Mouse (Mus musculus) heart, postnatal 0 days (tissue): ENCODE results near the gene Nat10. TPM values are rescaled to one million over a fixed set of nuclear protein-coding genes. Genes with fewer than 3 reads are reported as not detected.

ENCODE experiments used
- ATAC-seq: fragments of 200-750 bp; cut with Nextera tagmentation; 2 replicates; pipeline ENCODE4 v1.8.0; 2017; ENCODE audit warnings: low read depth, moderate number of reproducible peaks, moderate library complexity; ENCODE audit not compliant: insufficient read depth
- DNase-seq: peaks from one replicate; pipeline ENCODE4 v3.0.0-alpha.2; 2016; ENCODE audit warnings: low spot score
- H3K27ac ChIP-seq: fragments of 300-500 bp; sonication (generic); 2 replicates; pipeline ENCODE4 v1.5.1; 2014; ENCODE audit warnings: low read depth, mild to moderate bottlenecking
- H3K27me3 ChIP-seq: fragments of 300-500 bp; sonication (generic); 2 replicates; pipeline ENCODE4 v1.6.1; 2014; ENCODE audit warnings: low read length, mixed read lengths; ENCODE audit not compliant: control insufficient read depth, insufficient read depth
- H3K36me3 ChIP-seq: fragments of 300-500 bp; sonication (generic); replicated peaks from 2 replicates; pipeline ENCODE4 v1.6.1; 2014; ENCODE audit warnings: low read length, mixed read lengths; ENCODE audit not compliant: control insufficient read depth, insufficient read depth
- H3K4me1 ChIP-seq: fragments of 300-500 bp; sonication (generic); 2 replicates; pipeline ENCODE4 v1.6.1; 2014; ENCODE audit warnings: antibody characterized with exemption; ENCODE audit not compliant: control insufficient read depth, insufficient read depth
- H3K4me2 ChIP-seq: fragments of 300-500 bp; sonication (generic); 2 replicates; pipeline ENCODE4 v1.6.1; 2014; ENCODE audit warnings: low read depth, mild to moderate bottlenecking, low read length, moderate library complexity
- H3K4me3 ChIP-seq: fragments of 300-500 bp; sonication (generic); 2 replicates; pipeline ENCODE4 v1.5.1; 2014; ENCODE audit warnings: low read depth, low read length
- H3K9ac ChIP-seq: fragments of 300-500 bp; sonication (generic); replicated peaks from 2 replicates; pipeline ENCODE4 v1.6.1; 2014; ENCODE audit warnings: low read depth, low read length, mixed read lengths
- H3K9me3 ChIP-seq: fragments of 300-500 bp; sonication (generic); replicated peaks from 2 replicates; pipeline ENCODE4 v1.6.1; 2016; ENCODE audit warnings: low read length; ENCODE audit not compliant: control insufficient read depth
- CTCF ChIP-seq: IDR thresholded peaks from 2 replicates; pipeline ENCODE4 v1.5.1; 2016; ENCODE audit warnings: antibody characterized with exemption, control low read depth, low read depth
- EP300 ChIP-seq: IDR thresholded peaks from 2 replicates; pipeline ENCODE4 v1.6.1; 2016; ENCODE audit warnings: antibody characterized with exemption, low read depth
- WGBS: fragments of 180-500 bp; shearing (Covaris S2); extraction: QIAGEN DNeasy Blood & Tissue Kit; methylation state at CpG from one replicate; pipeline ENCODE4 v1.1.7; 2014; 5-methylcytosine and 5-hydroxymethylcytosine counted together
- polyA plus RNA-seq: library from polyadenylated mRNA; unstranded; fragments of >200 nt; fragmentation: Nextera tagmentation; extraction: Ambion mirVana; gene quantifications from 2 replicates; pipeline ENCODE4 v1.2.1, GENCODE M21; 2015
- total RNA-seq: library from RNA; depleted of rRNA; stranded (reverse); fragments of >200 nt; gene quantifications from 2 replicates; pipeline ENCODE4 v1.2.3, GENCODE M21; 2014; ENCODE audit warnings: low replicate concordance

Gene Nat10
- total and polyA plus RNA-seq, 2 experiments from 2014 or later = 7.8 to 25.6 TPM

GRCm38 (mm10) chr2:103755458-103756085, 5.5 kb downstream of the Nat10 start:
- TF ChIP-seq EP300 = no peak
- no peak for TF ChIP-seq CTCF
- ATAC-seq (no peak), DNase-seq (no peak)
- H3K4me3 ChIP-seq = no peak overlapping the region
- WGBS = 72% methylated on average over 9 of the region's 9 CpGs
- no peak overlapping the region for H3K9ac ChIP-seq
- H3K4me2 ChIP-seq = no peak overlapping the region
- H3K36me3 ChIP-seq = peaks cover 42% of the 10 kb centered on the region
- H3K27ac ChIP-seq = no peak overlapping the region
- H3K9me3 ChIP-seq = no peaks in the 10 kb centered on the region
- no peaks in the 10 kb centered on the region for H3K27me3 ChIP-seq
- H3K4me1 ChIP-seq = no peaks in the 10 kb centered on the region

GRCm38 (mm10) chr2:103754614-103755013, 6.5 kb downstream of the Nat10 start:
- Histone ChIP-seq H3K4me2 (no peak overlapping the region), H3K9ac (no peak overlapping the region), H3K4me3 (no peak overlapping the region), H3K4me1 (no peaks in the 10 kb centered on the region), H3K27ac (no peak overlapping the region), H3K36me3 (peaks cover 52% of the 10 kb centered on the region), H3K9me3 (no peaks in the 10 kb centered on the region), H3K27me3 (no peaks in the 10 kb centered on the region)
- no peak for ATAC-seq
- DNase-seq = no peak
- 80% methylated on average over 3 of the region's 3 CpGs for WGBS
- TF ChIP-seq EP300 (no peak), CTCF (no peak)

GRCm38 (mm10) chr2:103751771-103752170, 9.3 kb downstream of the Nat10 start:
- TF ChIP-seq CTCF (no peak), EP300 (no peak)
- no peak overlapping the region for H3K27ac ChIP-seq
- no peaks in the 10 kb centered on the region for H3K9me3 ChIP-seq
- 96% methylated on average over 6 of the region's 6 CpGs for WGBS
- no peak overlapping the region for H3K4me2 ChIP-seq
- ATAC-seq = no peak
- no peaks in the 10 kb centered on the region for H3K27me3 ChIP-seq
- no peak for DNase-seq
- H3K9ac ChIP-seq = no peak overlapping the region
- no peaks in the 10 kb centered on the region for H3K4me1 ChIP-seq
- no peak overlapping the region for H3K4me3 ChIP-seq
- peaks cover 70% of the 10 kb centered on the region for H3K36me3 ChIP-seq

GRCm38 (mm10) chr2:103749091-103749490, 12.0 kb downstream of the Nat10 start:
- Histone ChIP-seq H3K9me3 (no peaks in the 10 kb centered on the region), H3K4me2 (no peak overlapping the region), H3K9ac (no peak overlapping the region), H3K27me3 (no peaks in the 10 kb centered on the region), H3K4me3 (no peak overlapping the region), H3K27ac (no peak overlapping the region), H3K36me3 (peaks cover 57% of the 10 kb centered on the region), H3K4me1 (no peaks in the 10 kb centered on the region)
- 92% methylated on average over 3 of the region's 3 CpGs for WGBS
- no peak for ATAC-seq
- no peak for DNase-seq
- TF ChIP-seq CTCF (no peak), EP300 (no peak)

GRCm38 (mm10) chr2:103747891-103748290, 13.2 kb downstream of the Nat10 start:
- Histone ChIP-seq H3K36me3 (peaks cover 53% of the 10 kb centered on the region), H3K27ac (no peak overlapping the region), H3K27me3 (no peaks in the 10 kb centered on the region), H3K4me3 (no peak overlapping the region), H3K4me1 (no peaks in the 10 kb centered on the region), H3K9me3 (no peaks in the 10 kb centered on the region), H3K4me2 (no peak overlapping the region), H3K9ac (no peak overlapping the region)
- no peak for TF ChIP-seq CTCF
- no peak for TF ChIP-seq EP300
- DNase-seq = no peak
- no peak for ATAC-seq
- 89% methylated on average over 9 of the region's 9 CpGs for WGBS

- Histone ChIP-seq H3K27me3 (no peaks in the 10 kb centered on the region), H3K4me1 (no peaks in the 10 kb centered on the region), H3K4me3 (no peak overlapping the region), H3K4me2 (no peak overlapping the region), H3K9me3 (no peaks in the 10 kb centered on the region), H3K9ac (no peak overlapping the region), H3K27ac (no peak overlapping the region), H3K36me3 (peaks cover 50% of the 10 kb centered on the region)
- ATAC-seq (no peak), DNase-seq (no peak)
- TF ChIP-seq CTCF = no peak
- no peak for TF ChIP-seq EP300
- 80% methylated on average over 2 of the region's 2 CpGs for WGBS
Measured at GRCm38 (mm10) chr2:103746761-103747160, 14.3 kb downstream of the Nat10 start.
